Mouse (Mus musculus) C2C12 (cell line): Measurements from ENCODE around the gene Palld.

ENCODE experiments used
- CEBPB ChIP-seq: IDR thresholded peaks from one replicate; pipeline ENCODE4 v1.6.1; 2011; ENCODE audit warnings: low read depth, mild to moderate bottlenecking, control low read depth, moderate library complexity
- CTCF ChIP-seq: IDR thresholded peaks from one replicate; pipeline ENCODE4 v1.5.1; 2011; ENCODE audit not compliant: control insufficient read depth, insufficient read depth, insufficient read length
- MYOD1 ChIP-seq: IDR thresholded peaks from one replicate; pipeline ENCODE4 v1.6.1; 2011; ENCODE audit warnings: low read depth; ENCODE audit not compliant: control insufficient read depth, insufficient read length
- USF1 ChIP-seq: IDR thresholded peaks from one replicate; pipeline ENCODE4 v1.6.1; 2011; ENCODE audit warnings: low read depth, mild to moderate bottlenecking, control low read depth, moderate library complexity

DNA sequence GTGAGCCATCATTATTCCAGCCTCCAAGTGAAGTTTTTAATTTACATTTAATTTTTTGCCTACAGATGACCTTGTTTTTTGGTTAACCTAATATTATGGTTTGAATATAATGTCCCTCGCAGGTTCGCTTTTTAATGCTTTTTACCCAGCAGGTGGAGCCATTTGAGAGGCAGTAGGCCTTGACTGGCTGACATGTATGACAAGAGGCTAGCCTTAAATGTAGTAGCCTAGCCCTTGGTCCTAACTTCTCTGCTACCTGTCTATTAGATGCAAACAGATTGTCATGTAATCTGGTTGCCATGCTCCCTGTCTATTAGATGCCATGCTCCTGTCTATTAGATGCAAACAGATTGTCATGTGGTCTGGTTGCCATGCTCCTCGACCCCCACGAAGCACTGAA lies 424.3 kb downstream of the Palld start:
- TF ChIP-seq CTCF (no peak), MYOD1 (no peak), CEBPB (no peak), USF1 (no peak)
